Mouse (Mus musculus) cortical plate, adult 2 months (tissue): ENCODE measurements at regions not wholly inside any gene's neighbourhood (a gene's known extent, or its start where the extent isn't known, plus 50 kb on each side); places are given as distances from the start of the nearest gene placed in this dataset.

ENCODE experiments used
- CTCF ChIP-seq: fragments of 200-500 bp; IDR thresholded peaks from 2 replicates; pipeline ENCODE4 v1.5.1; 2011; ENCODE audit warnings: mild to moderate bottlenecking, control low read depth, low read length; ENCODE audit not compliant: insufficient read depth; ENCODE audit errors: extremely low read depth
- POLR2A ChIP-seq: fragments of 200-500 bp; IDR thresholded peaks from 2 replicates; pipeline ENCODE4 v1.6.1; 2011; ENCODE audit warnings: mild to moderate bottlenecking, low read length, control low read depth; ENCODE audit not compliant: insufficient read depth; ENCODE audit errors: extremely low read depth

GRCm38 (mm10) chr10:8960964-8961675 lies 75.2 kb upstream of the Sash1 start:
- TF ChIP-seq POLR2A (no peak), CTCF (peak; percentile 29; the same call in 1 of the 2 replicates)
